Comparison of ENCODE assay signal across 12 mouse cellular contexts in the genomic region with DNA sequence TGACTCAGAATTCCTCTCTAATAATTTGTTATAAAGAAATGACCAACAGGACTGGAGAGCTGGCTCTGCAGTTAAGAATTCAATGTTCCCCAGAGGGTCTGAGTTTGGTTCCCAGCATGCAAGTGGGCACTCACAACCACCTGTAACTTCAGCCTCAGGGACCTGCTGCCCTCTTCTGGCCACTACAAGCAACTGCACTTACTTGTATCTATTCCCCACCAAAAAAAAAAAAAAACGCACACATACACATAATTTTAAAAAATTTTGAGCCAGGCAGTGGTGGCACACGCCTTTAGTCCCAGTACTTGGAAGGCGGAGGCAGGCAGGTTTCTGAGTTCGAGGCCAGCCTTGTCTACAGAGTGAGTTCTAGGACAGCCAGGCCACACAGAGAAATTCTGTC. TPM values are rescaled to one million over a fixed set of nuclear protein-coding genes. Genes with fewer than 3 reads are reported as not detected.
DNase-seq lines count a peak whose midpoint lies in the region; ATAC-seq and TF ChIP-seq lines count a peak whose summit lies in the region.
"Had no signal": no experiment of that assay in that cellular context is flagged by ENCODE, and none has a peak within 500 bp of the region (broad histone marks: within the 10 kb centered on the region; RNA-seq: fewer than 3 reads in every experiment).

No protein-coding gene starts in this region.

- intact Hi-C loops in heart, postnatal 25 days (cut with DNase I), result no loop called here

- no peak overlapping the region for H3K9ac ChIP-seq in heart, postnatal 0 days (replicated peaks; ENCODE audit: low read depth, low read length)
- H3K9ac ChIP-seq: heart, embryonic 13.5 days had no signal

- H3K4me2 ChIP-seq in heart, postnatal 0 days (ENCODE audit: low read depth, low read length), result no peak overlapping the region
- H3K4me2 ChIP-seq: heart, embryonic 13.5 days had no signal

- peak; percentile 38 for TF ChIP-seq CTCF in heart, postnatal 0 days (IDR thresholded peaks at IDR 0.05; ENCODE audit: low read depth)

- H3K27ac ChIP-seq in heart, postnatal 0 days (ENCODE audit: low read depth), result no peak overlapping the region
- no peak overlapping the region for H3K27ac ChIP-seq in limb, embryonic 10.5 days
- H3K27ac ChIP-seq: heart, embryonic 13.5 days had no signal

- DNase-seq in heart, postnatal 0 days (ENCODE audit: low spot score), result no peak
- no peak for DNase-seq in heart, postnatal 25 days (ENCODE audit: low spot score)
- DNase-seq in thymus, postnatal 4 days, result peak; percentile 43
- no peak for DNase-seq in thymus, adult 18-20 months
- no peak for DNase-seq in adrenal gland, postnatal 4 days (ENCODE audit: low spot score in 2 of 2)
- no peak for DNase-seq in limb, embryonic 10.5 days (ENCODE audit: low spot score)
- no peak for DNase-seq in urinary bladder, postnatal 10 days (ENCODE audit: low spot score)

- peaks cover 16% of the 10 kb centered on the region; the same call in 1 of the 2 replicates for H3K4me1 ChIP-seq in heart, postnatal 0 days (ENCODE audit: control insufficient read depth, insufficient read depth)
- H3K4me1 ChIP-seq in limb, embryonic 10.5 days, result no peaks in the 10 kb centered on the region

- no peak overlapping the region for H3K4me3 ChIP-seq in heart, postnatal 0 days (ENCODE audit: low read depth, low read length)
- no peak overlapping the region for H3K4me3 ChIP-seq in limb, embryonic 10.5 days
- H3K4me3 ChIP-seq: heart, embryonic 13.5 days had no signal

- H3K27me3 ChIP-seq in heart, postnatal 0 days (ENCODE audit: control insufficient read depth, insufficient read depth, low read length), result no peaks in the 10 kb centered on the region
- H3K27me3 ChIP-seq in limb, embryonic 10.5 days (ENCODE audit: low read depth, poor library complexity, severe bottlenecking), result no peaks in the 10 kb centered on the region
- H3K27me3 ChIP-seq: heart, embryonic 13.5 days had no signal

- peaks cover 83% of the 10 kb centered on the region for H3K36me3 ChIP-seq in heart, postnatal 0 days (replicated peaks; ENCODE audit: control insufficient read depth, insufficient read depth, low read length)
- H3K36me3 ChIP-seq in limb, embryonic 10.5 days, result peaks cover 92% of the 10 kb centered on the region

- peaks cover 3% of the 10 kb centered on the region; the same call in 1 of the 2 replicates for H3K9me3 ChIP-seq in heart, postnatal 0 days (replicated peaks; ENCODE audit: control insufficient read depth, low read length)
- no peaks in the 10 kb centered on the region for H3K9me3 ChIP-seq in limb, embryonic 10.5 days (replicated peaks)

- no peak for ATAC-seq in heart, postnatal 0 days (ENCODE audit: insufficient read depth, low read depth)
- peak; percentile 72; the same call in 1 of the 2 replicates for ATAC-seq in erythroblast, adult 5-6 weeks (replicated peaks; ENCODE audit: low FRiP score, poor library complexity, severe bottlenecking)
- ATAC-seq: activated CD4-positive, CD25-positive, alpha-beta regulatory T cell, adult 4 months had no signal

- 92% methylated on average over 4 of the region's 4 CpGs for WGBS in heart, postnatal 0 days
- WGBS in limb, embryonic 10.5 days, result 85% methylated on average over 4 of the region's 4 CpGs

- TF ChIP-seq EP300 in heart, postnatal 0 days (IDR thresholded peaks at IDR 0.05; ENCODE audit: low read depth), result no peak

RNA-seq across cellular contexts. Expression of gene Gm21970, which starts 1.4 kb away (rescaled TPM):
- total RNA-seq in heart, postnatal 0 days (2014; rRNA removed; ENCODE audit: low replicate concordance), result 2.4 TPM in 1 of 2 replicates, not detected in the other
- 0.27 TPM in 1 of 2 replicates, not detected in the other for polyA plus RNA-seq in heart, postnatal 0 days (2015; fragmentation: Nextera tagmentation; extraction: Ambion mirVana)
- not detected for total RNA-seq in heart, postnatal 25 days (2021)
- total RNA-seq in erythroblast, adult 5-6 weeks (2015; ENCODE audit: low replicate concordance), result 12.3 TPM in 1 of 2 replicates, not detected in the other
- total RNA-seq in erythroblast, adult 5-6 weeks (2017; ENCODE audit: low replicate concordance), result 7.8 TPM in 1 of 2 replicates, not detected in the other
- under 1 TPM in 1 of 2 experiments, not detected in 1; 0.59 TPM for total RNA-seq in adrenal gland, postnatal 4 days (2021)
- polyA plus RNA-seq in limb, embryonic 10.5 days (2016; fragmentation: Nextera tagmentation; extraction: Ambion mirVana), result not detected in 2 replicates
- polyA plus RNA-seq: embryonic facial prominence, embryonic 14.5 days; heart, embryonic 13.5 days; lung, embryonic 16.5 days had no signal

RNA-seq across cellular contexts. Expression of gene Il10rb, which starts 15.9 kb away (rescaled TPM):
- 44.4 and 63.3 TPM in 2 replicates for total RNA-seq in heart, postnatal 0 days (2014; rRNA removed; ENCODE audit: low replicate concordance)
- 89.0 and 99.4 TPM in 2 replicates for polyA plus RNA-seq in heart, postnatal 0 days (2015; fragmentation: Nextera tagmentation; extraction: Ambion mirVana)
- 100 to 1,000 TPM in 1 of 2 experiments, 10 to 100 TPM in 1; 97.5 to 105 TPM for total RNA-seq in heart, postnatal 25 days (2021)
- 43.9 and 52.3 TPM in 2 replicates for total RNA-seq in erythroblast, adult 5-6 weeks (2015; ENCODE audit: low replicate concordance)
- total RNA-seq in erythroblast, adult 5-6 weeks (2017; ENCODE audit: low replicate concordance), result 39.4 and 48.8 TPM in 2 replicates
- 100 to 1,000 TPM; 115 to 126 TPM for total RNA-seq in adrenal gland, postnatal 4 days (2021)
- polyA plus RNA-seq in limb, embryonic 10.5 days (2016; fragmentation: Nextera tagmentation; extraction: Ambion mirVana), result 7.0 TPM in 2 replicates

RNA-seq across cellular contexts. Expression of gene Ifnar2, which starts 17.5 kb away (rescaled TPM):
- 30.0 and 31.0 TPM in 2 replicates for total RNA-seq in heart, postnatal 0 days (2014; rRNA removed; ENCODE audit: low replicate concordance)
- polyA plus RNA-seq in heart, postnatal 0 days (2015; fragmentation: Nextera tagmentation; extraction: Ambion mirVana), result 48.8 and 49.8 TPM in 2 replicates
- total RNA-seq in heart, postnatal 25 days (2021), result 10 to 100 TPM; 34.5 to 37.6 TPM
- 126 and 156 TPM in 2 replicates for total RNA-seq in erythroblast, adult 5-6 weeks (2015; ENCODE audit: low replicate concordance)
- 132 and 164 TPM in 2 replicates for total RNA-seq in erythroblast, adult 5-6 weeks (2017; ENCODE audit: low replicate concordance)
- total RNA-seq in adrenal gland, postnatal 4 days (2021), result 10 to 100 TPM; 68.7 to 72.6 TPM
- polyA plus RNA-seq in limb, embryonic 10.5 days (2016; fragmentation: Nextera tagmentation; extraction: Ambion mirVana), result 33.0 and 35.3 TPM in 2 replicates
